Mouse (Mus musculus) CD8-positive naive resting alpha-beta T cell, adult 57 days (primary cell): ENCODE results near the gene Rhox8. TPM values are rescaled to one million over a fixed set of nuclear protein-coding genes. Genes with fewer than 3 reads are reported as not detected.

Source experiments
- total RNA-seq: library from RNA; stranded (reverse); gene quantifications from one replicate; pipeline ENCODE4 v1.2.4, GENCODE M21; 2023

The Rhox8 gene
- not detected for total RNA-seq

GRCm38 (mm10) chrX:37878844-37879243, at the start of gene Rhox8:
Rhox8 (minus strand) TSS chrX:37878944.

GRCm38 (mm10) chrX:37901670-37902069, 22.9 kb upstream of the Rhox8 start, which contains the start of gene Rhox9:
Rhox9 (minus strand) TSS chrX:37901770.

GRCm38 (mm10) chrX:37897132-37897531, 18.4 kb upstream of the Rhox8 start, which contains the start of gene Rhox7b:
Rhox7b (minus strand) TSS chrX:37897232.

GRCm38 (mm10) chrX:37831386-37831785, 47.4 kb downstream of the Rhox8 start, which contains the start of gene Rhox7a:
Rhox7a (plus strand) TSS chrX:37831686.

GRCm38 (mm10) chrX:37826610-37827009, 52.1 kb downstream of the Rhox8 start, which contains the start of gene Rhox6:
Rhox6 (plus strand) TSS chrX:37826910.

Other genes starting within 250 kb of the Rhox8 start
- gene Rhox2g, start 235.5 kb downstream of the Rhox8 start, total RNA-seq: not detected
- not detected for gene Rhox4g, start 227.6 kb downstream of the Rhox8 start, total RNA-seq
- gene Rhox3h, start 210.2 kb downstream of the Rhox8 start, total RNA-seq: not detected
- gene Rhox2h, start 205.7 kb downstream of the Rhox8 start, total RNA-seq: not detected
- gene Rhox5, start 74.1 kb downstream of the Rhox8 start, total RNA-seq: not detected
- not detected for gene Rhox6, start 52.0 kb downstream of the Rhox8 start, total RNA-seq
- gene Rhox7a, start 47.3 kb downstream of the Rhox8 start, total RNA-seq: not detected
- gene Rhox7b, start 18.3 kb upstream of the Rhox8 start, total RNA-seq: not detected
- gene Rhox9, start 22.8 kb upstream of the Rhox8 start, total RNA-seq: not detected
- gene Btg1-ps1, start 139.9 kb upstream of the Rhox8 start, total RNA-seq: not detected
- not detected for gene Btg1-ps2, start 164.2 kb upstream of the Rhox8 start, total RNA-seq
- gene Rhox10, start 187.5 kb upstream of the Rhox8 start, total RNA-seq: not detected
- gene Rhox11, start 206.2 kb upstream of the Rhox8 start, total RNA-seq: not detected
- gene Rhox12, start 232.0 kb upstream of the Rhox8 start, total RNA-seq: not detected
- gene Rhox13, start 242.3 kb upstream of the Rhox8 start, total RNA-seq: not detected